Mouse (Mus musculus) lung, embryonic 15.5 days (tissue): ENCODE measurements at regions not wholly inside any gene's neighbourhood (a gene's known extent, or its start where the extent isn't known, plus 50 kb on each side); places are given as distances from the start of the nearest gene placed in this dataset.

Source experiments
- ATAC-seq: fragments of 200-750 bp; cut with Nextera tagmentation; 2 replicates; pipeline ENCODE4 v1.8.0; 2017; ENCODE audit warnings: moderate number of reproducible peaks, borderline replicate concordance; ENCODE audit not compliant: low FRiP score, low TSS enrichment; ENCODE audit errors: extremely low read depth
- H3K27ac ChIP-seq: fragments of 300-500 bp; sonication (generic); 2 replicates; pipeline ENCODE4 v1.5.1; 2015; ENCODE audit warnings: moderate library complexity, mild to moderate bottlenecking, inconsistent platforms
- H3K27me3 ChIP-seq: fragments of 300-500 bp; sonication (generic); 2 replicates; pipeline ENCODE4 v1.6.1; 2015; ENCODE audit warnings: inconsistent platforms
- H3K36me3 ChIP-seq: fragments of 300-500 bp; sonication (generic); 2 replicates; pipeline ENCODE4 v1.6.1; 2015; ENCODE audit warnings: inconsistent platforms
- H3K4me1 ChIP-seq: fragments of 300-500 bp; sonication (generic); 2 replicates; pipeline ENCODE4 v1.6.1; 2015; ENCODE audit warnings: inconsistent platforms
- H3K4me2 ChIP-seq: fragments of 300-500 bp; sonication (generic); 2 replicates; pipeline ENCODE4 v1.6.1; 2015; ENCODE audit warnings: inconsistent platforms, mild to moderate bottlenecking, moderate library complexity
- H3K4me3 ChIP-seq: fragments of 300-500 bp; sonication (generic); 2 replicates; pipeline ENCODE4 v1.5.1; 2015; ENCODE audit warnings: mild to moderate bottlenecking, inconsistent platforms
- H3K9ac ChIP-seq: fragments of 300-500 bp; sonication (generic); 2 replicates; pipeline ENCODE4 v1.6.1; 2015; ENCODE audit warnings: inconsistent platforms
- H3K9me3 ChIP-seq: fragments of 300-500 bp; sonication (generic); 2 replicates; pipeline ENCODE4 v1.6.1; 2016; ENCODE audit warnings: inconsistent platforms
- WGBS: fragments of 180-500 bp; shearing (Covaris S2); methylation state at CpG from one replicate; pipeline ENCODE4 v1.1.7; 2015; 5-methylcytosine and 5-hydroxymethylcytosine counted together

GRCm38 (mm10) chr2:172751364-172751763 lies 188.8 kb downstream of the Bmp7 start:
- 72% methylated on average over 11 of the region's 11 CpGs for WGBS
- H3K4me1 ChIP-seq, result no peaks in the 10 kb centered on the region
- no peaks in the 10 kb centered on the region for H3K36me3 ChIP-seq
- H3K27ac ChIP-seq, result no peak overlapping the region
- H3K27me3 ChIP-seq, result peaks cover 15% of the 10 kb centered on the region
- ATAC-seq, result no peak
- no peak overlapping the region for H3K4me3 ChIP-seq
- no peaks in the 10 kb centered on the region for H3K9me3 ChIP-seq
- no peak overlapping the region for H3K4me2 ChIP-seq
- H3K9ac ChIP-seq, result no peak overlapping the region

- no peak overlapping the region for H3K4me2 ChIP-seq
- 56% methylated on average over 15 of the region's 15 CpGs for WGBS
- ATAC-seq, result no peak
- no peaks in the 10 kb centered on the region for H3K4me1 ChIP-seq
- H3K27ac ChIP-seq, result no peak overlapping the region
- no peak overlapping the region for H3K9ac ChIP-seq
- no peaks in the 10 kb centered on the region for H3K9me3 ChIP-seq
- H3K4me3 ChIP-seq, result no peak overlapping the region
- H3K27me3 ChIP-seq, result peaks cover 30% of the 10 kb centered on the region
- H3K36me3 ChIP-seq, result no peaks in the 10 kb centered on the region
These were observed 184.2 kb downstream of the Bmp7 start for GRCm38 (mm10) chr2:172755686-172756471.

- H3K4me3 ChIP-seq, result no peak overlapping the region
- no peaks in the 10 kb centered on the region for H3K36me3 ChIP-seq
- H3K27ac ChIP-seq, result no peak overlapping the region
- H3K9ac ChIP-seq, result no peak overlapping the region
- no peaks in the 10 kb centered on the region for H3K9me3 ChIP-seq
- no peaks in the 10 kb centered on the region for H3K4me1 ChIP-seq
- H3K27me3 ChIP-seq, result peaks cover 30% of the 10 kb centered on the region
- H3K4me2 ChIP-seq, result no peak overlapping the region
- ATAC-seq, result no peak
- WGBS, result 33% methylated on average over 8 of the region's 8 CpGs
These were observed 183.7 kb downstream of the Bmp7 start for GRCm38 (mm10) chr2:172756472-172756860.

- H3K27ac ChIP-seq, result no peak overlapping the region
- no peaks in the 10 kb centered on the region for H3K36me3 ChIP-seq
- H3K9me3 ChIP-seq, result no peaks in the 10 kb centered on the region
- H3K9ac ChIP-seq, result no peak overlapping the region
- ATAC-seq, result no peak
- H3K27me3 ChIP-seq, result peaks cover 23% of the 10 kb centered on the region
- H3K4me3 ChIP-seq, result no peak overlapping the region
- no peaks in the 10 kb centered on the region for H3K4me1 ChIP-seq
- no peak overlapping the region for H3K4me2 ChIP-seq
- 14% methylated on average over 9 of the region's 9 CpGs for WGBS
These were observed 181.6 kb downstream of the Bmp7 start for GRCm38 (mm10) chr2:172758497-172758896.

- H3K9ac ChIP-seq, result no peak overlapping the region
- H3K27ac ChIP-seq, result no peak overlapping the region
- H3K9me3 ChIP-seq, result no peaks in the 10 kb centered on the region
- no peak for ATAC-seq
- no peak overlapping the region for H3K4me3 ChIP-seq
- H3K4me1 ChIP-seq, result no peaks in the 10 kb centered on the region
- H3K36me3 ChIP-seq, result no peaks in the 10 kb centered on the region
- H3K27me3 ChIP-seq, result no peaks in the 10 kb centered on the region
- 92% methylated on average over 2 of the region's 2 CpGs for WGBS
- no peak overlapping the region for H3K4me2 ChIP-seq
These were observed 174.9 kb downstream of the Bmp7 start for GRCm38 (mm10) chr2:172765260-172765659.

- Histone ChIP-seq H3K4me3 (no peak overlapping the region), H3K9ac (no peak overlapping the region), H3K4me1 (no peaks in the 10 kb centered on the region), H3K27me3 (no peaks in the 10 kb centered on the region), H3K4me2 (no peak overlapping the region), H3K36me3 (no peaks in the 10 kb centered on the region), H3K9me3 (no peaks in the 10 kb centered on the region), H3K27ac (no peak overlapping the region)
- 55% methylated on average over 7 of the region's 7 CpGs for WGBS
- no peak for ATAC-seq
These were observed 173.7 kb downstream of the Bmp7 start for GRCm38 (mm10) chr2:172766403-172766802.

GRCm38 (mm10) chr2:172768756-172769155 lies 171.4 kb downstream of the Bmp7 start:
- Histone ChIP-seq H3K9ac (no peak overlapping the region), H3K27me3 (no peaks in the 10 kb centered on the region), H3K9me3 (no peaks in the 10 kb centered on the region), H3K4me1 (no peaks in the 10 kb centered on the region), H3K36me3 (no peaks in the 10 kb centered on the region), H3K4me3 (no peak overlapping the region), H3K4me2 (no peak overlapping the region), H3K27ac (no peak overlapping the region)
- WGBS, result 77% methylated on average over 8 of the region's 8 CpGs
- no peak for ATAC-seq

GRCm38 (mm10) chr2:172770061-172770460 lies 170.1 kb downstream of the Bmp7 start:
- Histone ChIP-seq H3K9me3 (no peaks in the 10 kb centered on the region), H3K4me2 (no peak overlapping the region), H3K9ac (no peak overlapping the region), H3K4me1 (no peaks in the 10 kb centered on the region), H3K27me3 (no peaks in the 10 kb centered on the region), H3K36me3 (no peaks in the 10 kb centered on the region), H3K4me3 (no peak overlapping the region), H3K27ac (no peak overlapping the region)
- WGBS, result 74% methylated on average over 6 of the region's 6 CpGs
- no peak for ATAC-seq

GRCm38 (mm10) chr2:172770606-172771005 lies 169.5 kb downstream of the Bmp7 start:
- no peak overlapping the region for H3K4me2 ChIP-seq
- no peaks in the 10 kb centered on the region for H3K36me3 ChIP-seq
- no peaks in the 10 kb centered on the region for H3K4me1 ChIP-seq
- H3K27me3 ChIP-seq, result no peaks in the 10 kb centered on the region
- no peak overlapping the region for H3K9ac ChIP-seq
- WGBS, result 75% methylated on average over 14 of the region's 14 CpGs
- H3K9me3 ChIP-seq, result no peaks in the 10 kb centered on the region
- H3K4me3 ChIP-seq, result no peak overlapping the region
- no peak for ATAC-seq
- H3K27ac ChIP-seq, result no peak overlapping the region

- Histone ChIP-seq H3K27me3 (no peaks in the 10 kb centered on the region), H3K4me2 (no peak overlapping the region), H3K9ac (no peak overlapping the region), H3K36me3 (no peaks in the 10 kb centered on the region), H3K4me1 (no peaks in the 10 kb centered on the region), H3K4me3 (no peak overlapping the region), H3K9me3 (no peaks in the 10 kb centered on the region), H3K27ac (no peak overlapping the region)
- ATAC-seq, result no peak
- WGBS, result 0% methylated on average over 2 of the region's 2 CpGs
These were observed 166.9 kb downstream of the Bmp7 start for GRCm38 (mm10) chr2:172773176-172773575.

- ATAC-seq, result no peak
- Histone ChIP-seq H3K36me3 (no peaks in the 10 kb centered on the region), H3K4me2 (no peak overlapping the region), H3K4me3 (no peak overlapping the region), H3K9ac (no peak overlapping the region), H3K27me3 (no peaks in the 10 kb centered on the region), H3K27ac (no peak overlapping the region), H3K4me1 (no peaks in the 10 kb centered on the region), H3K9me3 (no peaks in the 10 kb centered on the region)
- WGBS, result 36% methylated on average over 12 of the region's 12 CpGs
These were observed 163.6 kb downstream of the Bmp7 start for GRCm38 (mm10) chr2:172776485-172776884.

GRCm38 (mm10) chr2:172777774-172778173 lies 162.3 kb downstream of the Bmp7 start:
- 42% methylated on average over 2 of the region's 2 CpGs for WGBS
- Histone ChIP-seq H3K27me3 (no peaks in the 10 kb centered on the region), H3K9me3 (no peaks in the 10 kb centered on the region)

GRCm38 (mm10) chr2:172779096-172779495 lies 161.0 kb downstream of the Bmp7 start:
- Histone ChIP-seq H3K9ac (no peak overlapping the region), H3K4me2 (no peak overlapping the region), H3K36me3 (no peaks in the 10 kb centered on the region), H3K4me3 (no peak overlapping the region), H3K4me1 (no peaks in the 10 kb centered on the region), H3K27me3 (no peaks in the 10 kb centered on the region), H3K9me3 (no peaks in the 10 kb centered on the region), H3K27ac (no peak overlapping the region)
- 13% methylated on average over 5 of the region's 5 CpGs for WGBS
- ATAC-seq, result no peak

More at GRCm38 (mm10) chr2:172777774-172778173, 162.3 kb downstream of the Bmp7 start:
- H3K4me1 ChIP-seq, result no peaks in the 10 kb centered on the region
- H3K27ac ChIP-seq, result no peak overlapping the region
- H3K4me2 ChIP-seq, result no peak overlapping the region
- no peak overlapping the region for H3K4me3 ChIP-seq
- ATAC-seq, result no peak
- no peak overlapping the region for H3K9ac ChIP-seq
- no peaks in the 10 kb centered on the region for H3K36me3 ChIP-seq
